Mouse (Mus musculus): ENCODE measurements around the gene Cd9. TPM values are rescaled to one million over a fixed set of nuclear protein-coding genes. Genes with fewer than 3 reads are reported as not detected.

Gene Cd9
- 135 and 192 TPM in 2 replicates for polyA plus RNA-seq (2012; rRNA removed)

DNA sequence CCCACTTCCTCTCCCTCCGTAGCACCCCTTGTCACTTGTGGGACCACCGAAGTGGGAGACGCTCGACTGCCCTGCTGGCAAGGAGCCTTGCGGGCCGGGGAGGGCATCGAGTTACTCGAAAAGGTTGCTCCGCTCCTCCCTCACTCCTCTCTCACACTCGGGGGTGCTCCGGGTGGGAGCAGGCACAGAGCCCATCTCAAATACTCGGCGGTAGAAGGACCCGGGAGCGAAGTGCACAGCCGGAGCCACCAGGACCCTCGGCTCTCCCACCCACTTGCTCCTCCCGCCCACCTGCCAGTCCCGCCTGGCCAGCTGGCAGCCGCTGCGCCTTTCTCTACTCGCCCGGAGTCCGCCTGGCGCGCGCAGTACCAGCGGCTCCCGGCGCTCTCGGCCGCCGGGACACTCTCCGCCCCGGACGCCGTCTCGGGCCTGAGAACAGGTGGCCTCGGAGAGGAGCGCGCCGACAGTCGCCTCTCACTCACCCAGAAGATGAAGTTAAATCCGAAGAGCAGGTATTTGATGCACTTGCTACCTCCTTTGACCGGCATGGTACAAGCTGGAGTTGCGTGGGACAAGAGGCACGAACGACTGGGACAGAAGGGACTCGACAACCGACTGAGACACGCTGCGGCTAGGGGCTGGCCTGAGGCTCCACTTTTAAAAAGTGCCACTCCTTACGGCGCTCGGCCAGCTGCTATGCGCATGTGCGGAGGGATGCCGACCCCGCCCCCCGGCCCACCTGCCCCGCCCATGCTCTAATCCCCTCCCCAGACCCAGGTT is at the start of gene Cd9:
Gene Cd9, minus strand, starts transcription at position 700 of the 780 bp plus-strand sequence.

Other genes starting within 250 kb of the Cd9 start
- gene Tuba3a, start 208.7 kb downstream of the Cd9 start, polyA plus RNA-seq (2012; rRNA removed): 6.7 and 7.2 TPM in 2 replicates
- 126 and 139 TPM in 2 replicates for gene Ltbr, start 180.9 kb downstream of the Cd9 start, polyA plus RNA-seq (2012; rRNA removed)
- 3.1 and 4.0 TPM in 2 replicates for gene Scnn1a, start 174.1 kb downstream of the Cd9 start, polyA plus RNA-seq (2012; rRNA removed)
- gene Tnfrsf1a, start 145.4 kb downstream of the Cd9 start, polyA plus RNA-seq (2012; rRNA removed): 181 and 196 TPM in 2 replicates
- 1.4 and 1.6 TPM in 2 replicates for gene Plekhg6, start 114.0 kb downstream of the Cd9 start, polyA plus RNA-seq (2012; rRNA removed)
- gene Vwf, start 52.0 kb upstream of the Cd9 start, polyA plus RNA-seq (2012; rRNA removed): 61.8 and 68.9 TPM in 2 replicates
- 0.15 and 0.23 TPM in 2 replicates for gene Ano2, start 195.6 kb upstream of the Cd9 start, polyA plus RNA-seq (2012; rRNA removed)